Mouse (Mus musculus): Measurements from ENCODE around the gene Zfp804b. TPM values are rescaled to one million over a fixed set of nuclear protein-coding genes. Genes with fewer than 3 reads are reported as not detected.

Gene Zfp804b
- polyA plus RNA-seq, 1 experiment: not detected

DNA sequence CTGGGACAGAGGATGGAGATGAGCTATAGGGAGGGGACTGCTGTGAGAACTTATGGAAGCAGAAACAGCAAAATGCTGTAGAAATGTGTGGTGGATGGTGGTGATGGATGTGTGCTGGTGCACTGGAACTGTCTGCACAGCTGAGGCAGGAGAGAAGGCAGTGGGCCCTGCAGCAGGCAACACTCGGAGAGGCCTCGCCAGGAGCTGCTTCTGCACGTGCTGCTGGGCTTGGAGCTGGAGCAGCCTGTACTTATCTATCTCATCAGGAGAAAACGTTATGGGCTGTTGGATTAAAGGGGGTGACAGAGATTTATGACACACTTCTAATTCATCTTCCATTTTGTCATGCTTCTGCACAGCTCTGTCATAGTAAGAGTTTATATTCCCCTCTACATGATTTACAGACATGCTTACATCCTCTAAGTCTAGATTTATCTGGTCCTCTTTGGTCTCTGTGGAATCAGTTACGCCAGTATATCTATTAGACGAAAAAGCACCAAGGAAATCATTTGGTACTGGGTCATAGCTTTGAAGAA lies 575.1 kb downstream of the Zfp804b start:
- Histone ChIP-seq H3K4me3 (replicated peaks) (no peak overlapping the region), H3K4me1 (no peaks in the 10 kb centered on the region), H3K9me3 (no peaks in the 10 kb centered on the region), H3K36me3 (replicated peaks; ENCODE audit: low read length) (no peaks in the 10 kb centered on the region), H3K27me3 (replicated peaks) (no peaks in the 10 kb centered on the region)
- no peak for TF ChIP-seq FLI1 (IDR thresholded peaks at IDR 0.05; ENCODE audit: low read length)
- no peak for TF ChIP-seq GATA1 (IDR thresholded peaks at IDR 0.05; ENCODE audit: borderline replicate concordance, low read length)

Other genes starting within 250 kb of the Zfp804b start
- not detected in 2 replicates for gene Tex47, start 40.6 kb downstream of the Zfp804b start, polyA plus RNA-seq (2012; ENCODE audit: insufficient read depth, low replicate concordance)